Mouse (Mus musculus): ENCODE results near the gene Magi3.

The Magi3 gene

GRCm38 (mm10) chr3:104233366-104234312 lies 13.5 kb upstream of the Magi3 start:
- Histone ChIP-seq H3K36me3 (ENCODE audit: control insufficient read depth, insufficient read depth, low read length, poor library complexity, severe bottlenecking) (no peaks in the 10 kb centered on the region), H3K27me3 (ENCODE audit: control insufficient read depth, insufficient read depth, low read length, poor library complexity, severe bottlenecking) (no peaks in the 10 kb centered on the region)
- DNase-seq (ENCODE audit: low read depth, low spot score), result no peak

DNA sequence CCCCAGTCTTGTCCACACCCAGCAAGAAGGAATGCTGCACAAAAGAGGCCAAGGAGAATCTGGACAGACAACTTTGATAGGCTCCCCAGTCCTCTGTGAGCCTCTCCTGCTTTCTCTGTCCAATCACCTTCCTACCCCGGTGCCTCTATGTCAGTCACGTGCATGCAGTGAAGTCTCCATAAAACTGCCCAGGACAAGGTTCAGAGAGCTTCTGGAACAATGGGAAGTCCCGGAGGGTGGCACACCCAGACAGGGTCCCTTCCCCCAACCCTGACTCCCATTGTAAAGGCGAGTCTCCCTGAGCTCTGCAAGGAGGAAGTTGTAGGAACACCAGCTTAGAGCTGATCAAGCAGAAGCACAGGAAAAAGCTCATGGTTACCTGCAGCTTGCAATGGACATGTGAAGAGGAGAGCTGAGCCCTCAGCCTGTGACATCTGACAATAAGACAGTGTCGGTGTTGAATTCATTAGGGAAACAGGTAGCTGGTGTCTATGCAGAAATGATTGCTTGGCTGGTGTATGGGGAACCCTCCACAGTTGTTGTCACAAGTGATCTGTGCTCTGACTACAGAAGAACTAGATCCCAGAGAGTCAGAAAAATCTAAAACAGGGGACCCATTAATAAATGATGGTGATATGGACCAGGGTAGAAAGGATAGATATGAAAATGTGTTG lies 7.4 kb upstream of the Magi3 start:
- DNase-seq (ENCODE audit: low read depth, low spot score), result no peak
- Histone ChIP-seq H3K27me3 (ENCODE audit: control insufficient read depth, insufficient read depth, low read length, poor library complexity, severe bottlenecking) (no peaks in the 10 kb centered on the region), H3K36me3 (ENCODE audit: control insufficient read depth, insufficient read depth, low read length, poor library complexity, severe bottlenecking) (no peaks in the 10 kb centered on the region)

DNA sequence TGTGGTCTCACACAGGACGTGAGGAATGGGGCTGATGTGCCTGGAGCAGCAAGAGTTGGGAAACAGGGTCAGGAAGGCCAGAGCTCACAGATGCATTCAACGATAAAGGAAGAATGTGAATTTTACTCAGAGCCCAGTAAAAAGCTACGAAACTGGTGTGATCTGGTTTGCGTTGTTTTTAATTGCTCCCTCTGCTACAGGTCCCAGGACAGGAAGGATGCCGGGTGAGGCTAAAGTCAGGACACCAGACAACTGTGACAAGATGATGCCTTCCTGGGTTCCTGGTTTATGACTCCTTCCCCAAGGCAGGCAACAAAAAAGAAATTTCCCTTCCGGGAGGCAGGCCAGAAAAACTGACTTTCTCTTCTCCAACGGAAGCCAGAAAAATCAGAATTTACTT lies 6.6 kb upstream of the Magi3 start:
- DNase-seq (ENCODE audit: low read depth, low spot score), result no peak
- H3K36me3 ChIP-seq (ENCODE audit: control insufficient read depth, insufficient read depth, low read length, poor library complexity, severe bottlenecking), result no peaks in the 10 kb centered on the region
- H3K27me3 ChIP-seq (ENCODE audit: control insufficient read depth, insufficient read depth, low read length, poor library complexity, severe bottlenecking), result no peaks in the 10 kb centered on the region

DNA sequence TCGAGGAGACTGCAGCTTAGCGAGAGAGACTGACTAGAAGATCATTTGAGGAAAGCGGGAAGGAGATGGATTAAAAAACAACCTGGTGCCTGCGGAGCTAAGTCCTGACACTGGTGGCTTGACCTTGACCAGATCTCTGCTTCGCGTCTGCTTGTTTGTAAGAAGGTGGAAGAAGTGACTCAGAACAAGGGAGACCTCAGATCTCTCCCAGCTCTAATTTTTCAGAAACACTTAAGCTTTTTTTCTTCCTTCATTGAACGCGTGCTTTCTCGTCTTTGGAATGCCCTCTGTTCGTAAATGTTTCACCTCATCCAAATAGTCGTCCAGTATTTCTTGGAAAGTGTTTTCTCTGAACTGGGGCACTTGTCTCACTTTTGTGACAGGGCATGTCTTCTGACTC lies 982 bp upstream of the Magi3 start:
- peaks cover 2% of the 10 kb centered on the region; the same call in 1 of the 2 replicates for H3K27me3 ChIP-seq (ENCODE audit: control insufficient read depth, insufficient read depth, low read length, poor library complexity, severe bottlenecking)
- no peaks in the 10 kb centered on the region for H3K36me3 ChIP-seq (ENCODE audit: control insufficient read depth, insufficient read depth, low read length, poor library complexity, severe bottlenecking)
- DNase-seq (ENCODE audit: low read depth, low spot score), result peak; percentile 13

- Histone ChIP-seq H3K36me3 (ENCODE audit: control insufficient read depth, insufficient read depth, low read length, poor library complexity, severe bottlenecking) (no peaks in the 10 kb centered on the region), H3K27me3 (ENCODE audit: control insufficient read depth, insufficient read depth, low read length, poor library complexity, severe bottlenecking) (peaks cover 2% of the 10 kb centered on the region; the same call in 1 of the 2 replicates)
- peak; percentile 58 for DNase-seq (ENCODE audit: low read depth, low spot score)
Measured at GRCm38 (mm10) chr3:104219531-104220294, 461 bp downstream of the Magi3 start.

DNA sequence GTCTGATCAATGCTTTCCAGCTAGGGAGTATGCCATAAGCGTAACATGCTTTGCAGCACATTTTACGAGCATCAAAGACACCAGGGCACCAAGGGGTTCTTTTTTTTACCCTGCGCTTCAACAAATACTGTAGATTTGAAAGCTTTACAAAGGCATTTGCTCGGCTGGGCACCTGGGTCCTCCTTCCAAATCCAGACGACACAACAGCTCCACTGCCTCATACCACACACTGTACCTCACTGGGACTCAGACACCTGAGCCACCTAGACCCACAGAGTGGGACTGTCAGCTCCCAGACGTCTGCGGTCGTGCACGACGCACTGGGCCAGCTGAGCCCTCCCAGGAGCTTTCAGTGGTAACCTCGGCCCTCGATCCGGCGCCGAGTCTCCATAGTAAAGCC lies 1.2 kb downstream of the Magi3 start:
- H3K36me3 ChIP-seq (ENCODE audit: control insufficient read depth, insufficient read depth, low read length, poor library complexity, severe bottlenecking), result no peaks in the 10 kb centered on the region
- peak; percentile 42 for DNase-seq (ENCODE audit: low read depth, low spot score)
- H3K27me3 ChIP-seq (ENCODE audit: control insufficient read depth, insufficient read depth, low read length, poor library complexity, severe bottlenecking), result peaks cover 2% of the 10 kb centered on the region; the same call in 1 of the 2 replicates

- no peaks in the 10 kb centered on the region for H3K36me3 ChIP-seq (ENCODE audit: control insufficient read depth, insufficient read depth, low read length, poor library complexity, severe bottlenecking)
- no peak for DNase-seq (ENCODE audit: low read depth, low spot score)
- H3K27me3 ChIP-seq (ENCODE audit: control insufficient read depth, insufficient read depth, low read length, poor library complexity, severe bottlenecking), result no peaks in the 10 kb centered on the region
Measured at GRCm38 (mm10) chr3:104189823-104190222, 30.4 kb downstream of the Magi3 start.

DNA sequence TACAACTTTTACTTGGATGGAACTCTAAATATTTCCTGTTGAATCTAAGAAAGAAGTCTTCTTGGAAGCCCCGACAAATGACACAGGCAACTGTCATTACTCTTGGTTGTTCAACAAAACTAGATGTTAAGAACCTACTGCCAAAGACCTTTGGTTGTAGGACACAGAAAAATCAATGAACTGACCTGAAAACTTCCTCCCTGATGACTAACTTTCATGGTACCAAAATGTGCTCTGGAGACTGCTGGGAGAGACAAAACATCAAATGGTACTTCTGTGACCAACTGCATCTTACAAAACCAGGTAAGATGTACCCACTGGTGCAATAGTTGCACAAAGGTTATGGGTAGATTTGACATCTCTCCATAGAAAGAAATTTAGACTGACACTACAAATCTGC lies 30.9 kb downstream of the Magi3 start:
- H3K27me3 ChIP-seq (ENCODE audit: control insufficient read depth, insufficient read depth, low read length, poor library complexity, severe bottlenecking), result no peaks in the 10 kb centered on the region
- DNase-seq (ENCODE audit: low read depth, low spot score), result no peak
- no peaks in the 10 kb centered on the region for H3K36me3 ChIP-seq (ENCODE audit: control insufficient read depth, insufficient read depth, low read length, poor library complexity, severe bottlenecking)

- Histone ChIP-seq H3K36me3 (ENCODE audit: control insufficient read depth, insufficient read depth, low read length, poor library complexity, severe bottlenecking) (no peaks in the 10 kb centered on the region), H3K27me3 (ENCODE audit: control insufficient read depth, insufficient read depth, low read length, poor library complexity, severe bottlenecking) (no peaks in the 10 kb centered on the region)
- no peak for DNase-seq (ENCODE audit: low read depth, low spot score)
Measured at GRCm38 (mm10) chr3:104184270-104184669, 35.9 kb downstream of the Magi3 start.

DNA sequence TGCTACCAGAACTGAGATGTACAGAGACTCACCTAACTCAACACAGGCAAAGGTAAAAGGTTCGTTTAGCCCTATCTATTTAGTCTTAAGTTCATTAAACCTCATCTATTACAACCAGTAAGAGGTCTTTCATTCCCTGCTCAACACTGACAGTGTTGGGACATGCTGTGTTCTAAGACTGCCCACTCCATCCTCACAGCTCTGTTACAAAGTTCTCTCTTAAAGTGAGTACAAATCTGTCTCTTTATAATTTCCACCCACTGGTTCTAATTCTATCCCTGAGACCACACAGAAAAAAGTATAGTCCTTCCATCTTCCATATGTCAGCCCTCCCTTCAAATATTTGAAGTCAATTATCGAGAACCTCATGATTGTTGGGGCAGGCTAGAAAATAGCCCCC lies 36.5 kb downstream of the Magi3 start:
- H3K27me3 ChIP-seq (ENCODE audit: control insufficient read depth, insufficient read depth, low read length, poor library complexity, severe bottlenecking), result no peaks in the 10 kb centered on the region
- H3K36me3 ChIP-seq (ENCODE audit: control insufficient read depth, insufficient read depth, low read length, poor library complexity, severe bottlenecking), result no peaks in the 10 kb centered on the region
- no peak for DNase-seq (ENCODE audit: low read depth, low spot score)

DNA sequence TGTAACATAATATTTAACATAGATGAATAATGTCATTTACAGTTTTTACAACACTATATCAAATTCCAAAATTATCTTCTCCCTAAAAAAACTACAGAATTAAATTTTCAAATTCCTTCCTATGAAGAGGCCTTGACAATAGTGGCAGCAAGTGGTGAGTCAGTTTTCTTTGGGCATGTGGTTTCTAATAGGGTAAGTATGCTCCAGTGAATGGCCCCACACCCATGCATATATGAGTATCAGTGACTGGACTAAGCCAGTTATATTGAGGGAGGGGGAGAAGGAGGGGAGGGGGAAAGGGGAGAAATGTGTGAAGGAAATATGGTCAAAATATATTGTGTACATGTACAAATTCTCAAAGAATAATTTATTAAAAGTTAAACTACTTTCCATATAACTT lies 37.5 kb downstream of the Magi3 start:
- no peaks in the 10 kb centered on the region for H3K36me3 ChIP-seq (ENCODE audit: control insufficient read depth, insufficient read depth, low read length, poor library complexity, severe bottlenecking)
- no peak for DNase-seq (ENCODE audit: low read depth, low spot score)
- no peaks in the 10 kb centered on the region for H3K27me3 ChIP-seq (ENCODE audit: control insufficient read depth, insufficient read depth, low read length, poor library complexity, severe bottlenecking)

DNA sequence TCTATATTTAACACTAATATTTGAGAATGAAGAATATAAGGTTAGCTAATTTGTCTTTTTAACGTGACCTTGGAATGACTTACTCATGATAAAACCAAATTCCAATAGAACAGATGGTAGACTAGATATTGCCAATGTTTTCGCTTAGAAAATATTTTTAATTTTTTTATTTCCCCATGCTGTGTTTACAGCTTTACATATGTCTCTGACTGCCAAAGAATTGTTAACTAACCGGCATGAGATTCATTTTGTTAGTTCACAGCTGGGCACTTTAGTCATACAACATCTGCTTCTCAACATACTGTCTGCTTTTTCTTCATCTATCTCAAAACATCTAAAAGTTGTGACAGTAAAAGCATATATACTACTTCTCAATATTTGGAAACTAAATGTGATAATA lies 58.8 kb downstream of the Magi3 start:
- no peak for DNase-seq (ENCODE audit: low read depth, low spot score)
- no peaks in the 10 kb centered on the region for H3K36me3 ChIP-seq (ENCODE audit: control insufficient read depth, insufficient read depth, low read length, poor library complexity, severe bottlenecking)

GRCm38 (mm10) chr3:104160603-104161002 lies 59.6 kb downstream of the Magi3 start:
- peak; percentile 30 for DNase-seq (ENCODE audit: low read depth, low spot score)
- Histone ChIP-seq H3K27me3 (ENCODE audit: control insufficient read depth, insufficient read depth, low read length, poor library complexity, severe bottlenecking) (no peaks in the 10 kb centered on the region), H3K36me3 (ENCODE audit: control insufficient read depth, insufficient read depth, low read length, poor library complexity, severe bottlenecking) (no peaks in the 10 kb centered on the region)

More for the DNA sequence above, 58.8 kb downstream of the Magi3 start:
- H3K27me3 ChIP-seq (ENCODE audit: control insufficient read depth, insufficient read depth, low read length, poor library complexity, severe bottlenecking), result no peaks in the 10 kb centered on the region

DNA sequence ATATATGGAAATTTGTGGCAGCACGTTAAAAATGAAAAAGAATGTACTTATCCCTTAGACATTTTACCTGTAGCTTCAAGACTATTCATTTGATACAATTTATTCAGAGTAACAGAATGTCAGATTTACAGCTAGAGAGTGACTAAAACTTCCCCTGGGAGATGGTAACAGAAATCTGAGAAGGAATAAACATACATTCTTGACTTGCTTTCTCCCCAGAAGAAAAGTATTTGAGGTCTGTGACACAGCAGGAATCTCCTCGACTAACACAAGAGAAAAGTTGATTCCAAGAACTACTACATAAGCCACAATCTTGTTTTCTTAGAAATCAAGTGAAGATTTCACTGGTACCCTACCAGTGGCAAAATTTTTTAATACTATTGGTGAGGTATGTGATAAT lies 70.0 kb downstream of the Magi3 start:
- Histone ChIP-seq H3K36me3 (ENCODE audit: control insufficient read depth, insufficient read depth, low read length, poor library complexity, severe bottlenecking) (no peaks in the 10 kb centered on the region), H3K27me3 (ENCODE audit: control insufficient read depth, insufficient read depth, low read length, poor library complexity, severe bottlenecking) (no peaks in the 10 kb centered on the region)
- DNase-seq (ENCODE audit: low read depth, low spot score), result no peak

DNA sequence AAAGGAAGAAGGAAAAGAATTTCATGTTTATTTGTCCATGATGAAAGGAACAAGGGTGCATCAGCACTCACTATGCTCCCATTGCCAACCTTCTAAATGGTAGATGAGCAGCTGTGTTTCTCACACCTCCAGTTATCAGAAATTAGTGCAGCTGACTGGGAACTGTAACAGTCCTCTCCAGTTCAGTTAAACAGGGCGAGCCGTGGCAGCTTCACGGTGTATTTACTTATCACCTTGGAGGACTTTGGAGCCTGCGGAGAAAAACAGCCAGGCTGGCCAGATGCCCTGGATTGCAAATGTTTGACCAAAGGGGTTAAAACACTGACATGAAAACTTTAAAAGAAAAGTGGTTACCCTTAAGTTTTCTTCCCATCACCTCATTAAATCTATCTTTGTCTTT lies 77.8 kb downstream of the Magi3 start:
- Histone ChIP-seq H3K27me3 (ENCODE audit: control insufficient read depth, insufficient read depth, low read length, poor library complexity, severe bottlenecking) (no peaks in the 10 kb centered on the region), H3K36me3 (ENCODE audit: control insufficient read depth, insufficient read depth, low read length, poor library complexity, severe bottlenecking) (no peaks in the 10 kb centered on the region)
- DNase-seq (ENCODE audit: low read depth, low spot score), result no peak
